Mouse (Mus musculus) gastrocnemius, adult 2 months (tissue): Measurements from ENCODE around the gene Sept6. TPM values are rescaled to one million over a fixed set of nuclear protein-coding genes. Genes with fewer than 3 reads are reported as not detected.
"Not testable (repeated sequence)": the region's sequence is repeated elsewhere in the genome, so short reads cannot be mapped to it uniquely, and the experiment has no call there.

Source experiments
- DNase-seq: peaks from one replicate; pipeline ENCODE4 v3.0.0; 2022
- H3K27ac ChIP-seq: fragments of 200-600 bp; 2 replicates; pipeline ENCODE4 v1.8.1; 2022; ENCODE audit warnings: mild to moderate bottlenecking
- H3K4me3 ChIP-seq: fragments of 200-600 bp; 2 replicates; pipeline ENCODE4 v1.8.1; 2022; ENCODE audit warnings: mild to moderate bottlenecking, moderate library complexity
- CTCF ChIP-seq: fragments of 200-600 bp; IDR thresholded peaks from 2 replicates; pipeline ENCODE4 v1.8.1; 2022; ENCODE audit warnings: antibody characterized with exemption, mild to moderate bottlenecking, moderate library complexity
- intact Hi-C: fragments of 180-260 bp; cut with DNase I; formaldehyde crosslinking; loops from one replicate; pipeline ENCODE4 v1.15.1; 2025
- total RNA-seq, 2 experiments: library from RNA; stranded (reverse); gene quantifications; 2 replicates each; pipeline ENCODE4 v1.2.3; 2021

Gene Sept6
- total RNA-seq, 2 experiments from 2014 or later = 0.99 to 1.9 TPM

DNA sequence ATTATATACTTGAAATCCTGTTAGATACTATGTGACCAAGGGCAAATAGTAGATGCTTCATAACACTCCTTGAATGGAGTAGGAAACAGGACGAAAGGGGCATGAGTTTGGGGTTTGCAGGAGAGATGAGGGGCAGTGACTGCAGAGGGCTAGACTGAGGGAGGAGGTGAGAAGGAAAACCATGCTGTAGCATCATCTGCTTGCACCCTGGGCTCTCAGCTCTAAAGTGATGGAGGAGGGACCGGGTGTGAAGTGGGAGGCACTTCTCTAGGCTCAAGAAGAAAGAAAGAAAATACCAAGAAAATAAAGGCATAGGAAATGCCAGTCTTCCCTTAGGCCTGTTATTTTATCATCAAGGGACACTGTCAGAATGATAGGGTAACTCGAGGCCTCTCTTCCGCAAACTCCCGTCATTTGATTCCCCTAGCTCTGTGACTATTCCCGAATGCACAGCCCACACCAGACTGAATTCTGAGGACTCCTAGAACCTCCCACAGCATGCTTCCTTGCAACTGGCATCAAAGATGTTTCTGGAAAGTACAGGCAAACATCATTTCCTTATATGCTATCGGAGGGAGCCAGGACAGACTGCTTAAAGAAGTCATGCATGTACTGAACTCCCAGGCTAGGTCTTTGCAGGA, 56.1 kb downstream of the Sept6 start:
- intact Hi-C loops = no loop called here
- Histone ChIP-seq H3K4me3 (no peak overlapping the region), H3K27ac (no peak overlapping the region)
- TF ChIP-seq CTCF = no peak
- no peak for DNase-seq

DNA sequence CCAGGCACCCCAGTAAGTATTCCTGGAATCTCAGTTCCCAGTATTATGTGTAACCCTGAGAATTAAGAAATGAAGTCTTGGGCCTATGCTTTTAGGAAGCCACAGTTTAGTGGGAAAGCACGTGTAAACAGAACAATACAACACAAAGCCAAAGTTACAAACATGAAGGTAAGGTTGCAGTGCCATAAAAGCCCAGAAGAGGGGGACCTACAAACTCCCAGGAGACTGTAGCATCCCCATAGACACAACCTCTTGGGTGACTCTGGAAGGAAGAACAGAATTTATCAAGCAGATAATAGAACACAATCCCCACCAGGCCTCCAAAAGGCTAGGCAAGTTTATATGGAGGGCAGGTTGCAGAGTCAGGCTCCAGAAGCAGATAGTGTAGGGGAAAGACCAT, 61.0 kb downstream of the Sept6 start:
- peak; percentile 33; the same call in 1 of the 2 replicates for TF ChIP-seq CTCF

DNA sequence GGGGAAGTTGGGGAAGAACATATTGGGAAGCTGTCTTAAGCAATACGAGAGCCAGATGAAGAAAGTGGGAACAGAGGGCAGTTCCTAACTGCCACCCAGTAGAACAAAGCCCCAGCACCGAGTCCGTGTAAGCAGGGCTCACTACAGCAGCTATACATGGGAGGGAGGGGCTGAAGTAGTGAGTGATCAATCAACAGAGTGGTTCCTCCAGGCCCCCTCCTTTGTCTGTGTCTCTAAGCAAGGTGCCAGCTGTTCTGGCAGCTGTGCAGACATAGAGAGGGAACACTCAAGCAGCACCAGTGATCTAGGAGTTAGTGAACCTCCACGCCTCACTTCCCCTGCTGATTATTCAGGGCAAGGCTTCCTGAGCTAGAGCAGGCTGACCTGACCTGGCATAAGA, 61.9 kb downstream of the Sept6 start:
- DNase-seq = no peak
- intact Hi-C loops = no loop called here
- TF ChIP-seq CTCF = no peak
- Histone ChIP-seq H3K4me3 (no peak overlapping the region), H3K27ac (no peak overlapping the region)

More for the DNA sequence above, 61.0 kb downstream of the Sept6 start:
- Histone ChIP-seq H3K27ac (no peak overlapping the region), H3K4me3 (no peak overlapping the region)
- intact Hi-C loops = no loop called here
- DNase-seq = no peak

DNA sequence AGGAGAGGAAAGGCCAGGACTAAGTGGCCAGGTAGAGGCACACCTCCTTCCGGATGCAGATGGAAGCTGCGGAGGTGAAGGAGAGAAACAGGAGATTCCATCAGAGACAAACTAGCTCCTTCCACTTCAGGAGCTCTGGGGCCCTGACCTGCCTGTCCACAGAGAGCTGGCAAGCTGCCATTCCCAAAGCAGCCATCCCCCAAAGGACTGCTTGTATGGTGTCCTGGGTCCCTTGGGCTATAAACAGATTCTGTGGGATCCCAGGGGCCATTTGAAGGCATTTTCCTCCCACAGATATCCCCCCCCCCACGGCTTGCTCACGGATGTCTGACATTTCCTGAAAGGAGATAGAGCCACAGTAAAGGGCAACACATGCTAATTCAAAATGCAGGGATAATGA, 62.8 kb downstream of the Sept6 start:
- intact Hi-C loops = no loop called here
- Histone ChIP-seq H3K4me3 (no peak overlapping the region), H3K27ac (no peak overlapping the region)
- no peak for TF ChIP-seq CTCF
- DNase-seq = peak; percentile 17

DNA sequence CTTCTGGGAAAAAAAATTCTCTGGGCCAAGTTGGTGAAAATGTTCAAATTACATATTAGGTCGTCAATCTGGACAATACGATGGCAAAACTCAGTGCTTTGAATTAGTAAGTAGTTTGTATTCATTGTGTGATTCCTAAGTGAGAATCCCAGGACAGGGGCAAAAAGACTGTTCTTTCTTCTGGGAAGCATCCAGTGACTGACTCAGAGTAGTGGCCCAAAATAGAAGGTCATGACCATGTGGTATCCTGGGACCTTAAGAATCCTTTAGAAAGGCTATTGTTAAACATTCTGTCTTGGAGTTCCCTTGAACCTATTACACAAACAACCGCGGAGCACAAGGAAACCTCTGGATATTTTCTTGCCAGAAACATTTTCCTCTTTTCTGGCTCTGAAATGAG, 70.2 kb downstream of the Sept6 start:
- Histone ChIP-seq H3K27ac (no peak overlapping the region), H3K4me3 (no peak overlapping the region)
- DNase-seq = no peak
- intact Hi-C loops = no loop called here
- no peak for TF ChIP-seq CTCF

DNA sequence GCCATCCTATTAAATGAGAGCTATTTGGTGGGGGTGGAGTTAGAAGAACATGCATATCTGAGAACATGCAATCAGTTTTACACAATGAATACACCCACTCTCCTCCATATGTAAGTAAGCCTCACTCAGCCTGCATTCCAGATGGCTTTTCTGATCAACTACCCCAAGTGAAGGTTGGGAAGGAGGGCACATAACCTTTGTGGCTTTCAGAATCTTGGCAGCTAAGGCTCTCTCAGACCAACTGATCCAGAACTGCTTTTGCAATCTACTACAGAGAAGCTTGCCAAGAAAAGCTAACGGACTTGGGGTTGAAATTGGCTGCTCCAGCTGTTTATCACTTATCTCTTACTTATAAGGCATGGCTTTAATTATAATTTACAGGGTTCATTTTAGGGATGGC, 73.8 kb downstream of the Sept6 start:
- intact Hi-C loops = loop anchor here (10.0 kb wide), 1 partner anchor 67 kb away; no protein-coding TSS in a partner anchor
- Histone ChIP-seq H3K4me3 (no peak overlapping the region), H3K27ac (no peak overlapping the region)
- TF ChIP-seq CTCF = no peak
- DNase-seq = no peak

DNA sequence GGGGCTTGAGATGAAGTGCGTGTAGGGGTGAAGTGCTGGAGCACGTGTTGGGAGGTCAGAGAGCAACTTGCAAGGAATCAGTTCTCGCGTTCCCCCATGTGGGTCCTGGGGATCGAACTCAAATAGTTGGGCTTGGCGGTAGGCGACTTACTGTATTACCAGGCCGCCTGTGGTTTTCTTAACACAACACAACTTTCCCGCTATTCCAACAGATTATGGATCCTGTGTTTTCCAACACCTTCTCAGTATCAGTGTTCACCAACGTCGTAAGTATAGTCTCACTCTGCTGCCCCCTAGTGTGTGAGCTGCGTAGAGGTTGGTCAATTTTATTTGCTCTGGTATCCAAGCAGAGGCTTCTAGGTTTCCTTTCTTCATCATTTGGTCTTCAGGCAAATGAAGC, 80.3 kb downstream of the Sept6 start:
- intact Hi-C loops = loop anchor here (10.0 kb wide), 1 partner anchor 73 kb away; no protein-coding TSS in a partner anchor
- peak; percentile 67 for TF ChIP-seq CTCF
- Histone ChIP-seq H3K27ac (no peak overlapping the region), H3K4me3 (no peak overlapping the region)
- DNase-seq = peak; percentile 39

DNA sequence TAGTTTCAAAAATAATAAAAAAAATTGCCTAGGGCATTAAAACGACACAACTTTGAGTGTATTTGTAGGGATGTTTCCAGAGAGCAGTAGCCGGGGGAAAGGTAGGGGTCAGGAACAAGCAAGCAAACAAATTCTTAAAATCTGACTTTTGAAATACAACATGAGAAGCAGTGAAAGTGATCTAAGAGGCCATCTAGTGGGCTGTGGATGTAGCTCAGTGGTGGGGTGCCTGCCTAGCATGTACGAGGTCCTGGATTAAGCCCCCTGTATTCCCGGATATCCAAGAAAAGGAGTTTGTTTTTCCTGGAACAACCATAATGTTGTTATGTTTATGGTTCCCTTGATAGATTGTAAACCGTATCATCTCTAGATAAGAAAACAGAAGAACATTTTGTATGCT, 85.1 kb downstream of the Sept6 start:
- intact Hi-C loops = loop anchor here (5.0 to 10.0 kb wide), 2 partner anchors 74 to 142 kb away; no protein-coding TSS in a partner anchor

DNA sequence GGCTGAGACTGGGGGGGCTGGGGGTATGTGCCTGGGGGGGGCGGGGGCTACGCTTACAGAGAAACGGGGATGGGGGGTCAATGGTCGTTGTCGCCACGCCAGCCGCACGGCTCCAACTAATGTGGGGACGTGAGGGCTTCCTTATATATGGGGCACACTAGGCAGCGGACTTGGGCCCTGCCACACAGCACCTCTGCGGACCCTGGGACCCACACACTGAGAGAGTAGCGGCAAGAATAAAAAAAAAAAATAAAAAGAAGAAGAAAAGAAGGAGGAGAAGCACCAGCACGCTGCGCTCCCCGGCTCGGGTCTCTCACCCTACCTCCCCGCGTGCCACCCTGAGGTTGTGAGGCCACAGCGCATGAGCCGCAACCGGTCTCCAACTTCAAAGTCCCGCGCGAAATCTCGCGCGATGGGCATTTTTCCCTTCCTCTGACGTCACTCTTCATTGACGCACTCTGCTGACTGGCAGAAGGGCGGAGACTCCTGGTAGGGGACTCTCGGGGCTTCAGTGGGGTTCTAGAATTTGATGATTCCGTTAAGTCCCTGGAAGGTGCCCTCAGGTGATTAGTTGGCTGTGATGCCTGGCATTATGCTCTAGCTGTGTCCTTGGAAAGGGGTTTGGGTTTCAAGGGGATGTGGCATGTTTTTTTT, 88.4 kb downstream of the Sept6 start:
- peak overlapping the region; percentile 92 for H3K27ac ChIP-seq
- H3K4me3 ChIP-seq = peak overlapping the region; percentile 84
- DNase-seq = peak; percentile 92
- intact Hi-C loops = loop anchor here (5.0 to 10.0 kb wide), 2 partner anchors 41 to 138 kb away; no protein-coding TSS in a partner anchor
- no peak for TF ChIP-seq CTCF

More for the DNA sequence above, 85.1 kb downstream of the Sept6 start:
- no peak overlapping the region for H3K4me3 ChIP-seq
- TF ChIP-seq CTCF = peak; percentile 27; the same call in 1 of the 2 replicates
- no peak for DNase-seq
- H3K27ac ChIP-seq = no peak overlapping the region

DNA sequence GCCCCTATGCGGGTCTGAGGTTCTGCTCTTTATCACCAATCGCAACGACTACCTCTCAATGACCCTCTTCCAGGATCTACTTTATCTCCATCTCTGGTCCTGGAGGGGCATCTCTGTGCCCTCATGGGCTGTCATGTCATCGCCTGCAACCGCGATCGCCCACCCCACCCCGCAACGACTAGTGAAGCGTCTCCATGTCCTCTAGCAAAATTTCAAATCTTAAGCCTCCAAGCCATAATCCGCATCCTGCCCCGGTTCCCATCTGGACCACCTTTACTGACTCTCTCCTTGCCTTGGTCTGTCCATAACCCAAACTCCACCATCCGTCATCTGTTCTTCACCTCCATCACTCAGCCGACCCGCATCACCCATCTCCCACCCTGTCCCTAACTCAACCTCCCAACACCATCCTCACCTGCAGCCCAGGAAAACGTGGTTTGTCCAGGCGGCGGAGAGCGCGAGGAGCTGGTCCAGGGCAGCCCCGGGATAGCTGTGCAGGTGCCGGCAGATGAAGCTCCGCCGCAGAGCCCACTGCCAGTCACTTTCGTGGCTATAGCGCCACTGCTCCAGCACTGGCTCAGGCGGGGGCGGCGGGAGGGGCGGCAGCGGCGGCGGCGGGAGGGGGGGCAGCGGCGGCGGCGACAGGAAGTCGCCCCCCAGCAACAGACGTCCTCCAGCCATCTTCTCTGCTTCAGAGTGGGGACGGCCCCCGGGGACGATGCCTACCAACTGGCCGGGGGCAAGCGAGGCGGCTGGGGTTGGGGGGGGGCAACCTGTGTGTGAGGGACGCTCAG, 89.1 kb downstream of the Sept6 start, which contains the start of gene Nkrf:
Nkrf (minus strand) TSS at position 579 of the 794 bp plus-strand sequence.
- peak; percentile 54 for DNase-seq
- intact Hi-C loops = loop anchor here (5.0 to 10.0 kb wide), 2 partner anchors 40 to 138 kb away; no protein-coding TSS in a partner anchor
- no peak for TF ChIP-seq CTCF

DNA sequence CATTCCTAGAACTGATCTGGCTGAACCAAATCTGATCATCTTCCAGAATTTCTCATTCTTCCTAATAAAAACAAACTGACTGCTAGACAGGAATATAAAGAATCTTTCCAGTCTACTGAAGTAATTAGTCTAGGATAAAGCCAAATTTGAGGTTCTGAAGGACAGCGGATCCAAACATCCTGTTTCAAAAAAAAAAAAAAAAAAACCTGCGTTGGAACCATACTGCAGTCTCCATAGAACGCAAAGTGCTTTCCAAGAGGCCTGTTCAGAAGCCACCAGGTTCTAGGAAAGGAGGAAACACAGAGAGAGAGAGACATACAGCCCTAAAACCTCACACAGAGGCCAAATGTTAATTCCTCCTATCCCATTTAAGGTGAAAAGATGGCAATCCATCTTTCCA, 89.9 kb downstream of the Sept6 start:
- no peak for TF ChIP-seq CTCF
- Histone ChIP-seq H3K4me3 (no peak overlapping the region), H3K27ac (no peak overlapping the region)
- DNase-seq = no peak
- intact Hi-C loops = loop anchor here (5.0 to 10.0 kb wide), 2 partner anchors 39 to 137 kb away; no protein-coding TSS in a partner anchor

More for the DNA sequence above, 89.1 kb downstream of the Sept6 start, which contains the start of gene Nkrf:
- peak within 1 kb of the TSS; percentile 92 for H3K27ac ChIP-seq
- H3K4me3 ChIP-seq = peak within 1 kb of the TSS; percentile 84

DNA sequence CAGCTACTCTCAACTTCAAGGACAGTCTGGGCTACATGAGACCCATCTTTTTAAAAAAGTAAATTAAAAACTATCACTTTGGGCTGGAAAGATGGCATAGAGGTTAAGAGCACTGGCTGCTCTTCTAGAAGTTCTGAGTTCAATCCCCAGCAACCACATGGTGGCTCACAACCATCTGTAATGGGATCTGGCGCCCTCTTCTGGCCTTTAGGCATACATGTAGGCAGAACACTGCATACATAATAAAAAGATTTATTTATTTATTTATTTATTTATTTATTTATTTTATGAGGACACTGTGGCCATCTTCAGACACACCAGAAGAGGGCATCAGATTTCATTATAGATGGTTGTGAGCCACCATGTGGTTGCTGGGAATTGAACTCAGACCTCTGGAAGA, 92.7 kb downstream of the Sept6 start:
- H3K27ac ChIP-seq, intact Hi-C loops, H3K4me3 ChIP-seq, DNase-seq: not testable (repeated sequence)
- TF ChIP-seq CTCF = peak; percentile 55
